ENCODE assay signal across 8 mouse cellular contexts in genomic region chr3:97157958-97158599, GRCm38 (mm10). TPM values are rescaled to one million over a fixed set of nuclear protein-coding genes. Genes with fewer than 3 reads are reported as not detected.
DNase-seq lines count a peak whose midpoint lies in the region; ATAC-seq and TF ChIP-seq lines count a peak whose summit lies in the region.

No protein-coding gene starts in this region.

- H3K9ac ChIP-seq in MEL (ENCODE audit: control insufficient read depth, low read depth, low read length, poor library complexity, severe bottlenecking) = peak overlapping the region; percentile 68
- peak overlapping the region; percentile 61 for H3K9ac ChIP-seq in hindbrain, embryonic 12.5 days

- peaks cover 0 to 17% of the 10 kb centered on the region in 2 experiments; a peak in 2 of 4 replicates for H3K36me3 ChIP-seq in MEL (ENCODE audit: control insufficient read depth in 1 of 2, insufficient read depth in 2 of 2, low read length in 2 of 2)
- H3K36me3 ChIP-seq in hindbrain, embryonic 12.5 days = no peaks in the 10 kb centered on the region

- no peak for TF ChIP-seq RAD21 in MEL (IDR thresholded peaks at IDR 0.05; ENCODE audit: low read depth, low read length)

- ATAC-seq in hindbrain, embryonic 12.5 days (ENCODE audit: low FRiP score) = peak; percentile 69

- no peak for TF ChIP-seq CTCF in MEL (IDR thresholded peaks at IDR 0.05 in 2 of 3, conservative IDR thresholded peaks at IDR 0.05 in 1 of 3; ENCODE audit: control insufficient read depth in 1 of 3, insufficient read depth in 1 of 3, low read depth in 2 of 3, low read length in 3 of 3, poor library complexity in 1 of 3, severe bottlenecking in 1 of 3)

- peak overlapping the region; percentile 67 for H3K27ac ChIP-seq in MEL (ENCODE audit: control insufficient read depth, low read depth, low read length)
- peak overlapping the region; percentile 8; the same call in 1 of the 2 replicates for H3K27ac ChIP-seq in hindbrain, embryonic 12.5 days

- peak in 1 of 2 experiments; percentile 32; a peak in 2 of 4 replicates for TF ChIP-seq POLR2A in MEL (IDR thresholded peaks at IDR 0.05; ENCODE audit: control insufficient read depth in 1 of 2, insufficient read depth in 1 of 2, low read depth in 1 of 2, low read length in 2 of 2, poor library complexity in 1 of 2)

- peak; percentile 94 for DNase-seq in MEL (ENCODE audit: low read depth, low spot score)
- DNase-seq in cerebellum, adult 18-20 months = peak; percentile 81 to 90
- peak; percentile 85 to 99 for DNase-seq in frontal cortex, adult 2 months (ENCODE audit: extremely low spot score in 1 of 2, low spot score in 1 of 2)
- DNase-seq in layer of hippocampus, postnatal 25 days (ENCODE audit: extremely low spot score in 1 of 2, low spot score in 1 of 2) = peak; percentile 86 to 96
- DNase-seq in lung, postnatal 14 days = peak; percentile 89
- peak; percentile 92 for DNase-seq in retina, postnatal 1 day
- peak; percentile 73 for DNase-seq in thymus, postnatal 4 days

- peak overlapping the region; percentile 60 to 70 for H3K4me3 ChIP-seq in MEL (ENCODE audit: control insufficient read depth in 1 of 2, insufficient read depth in 1 of 2, low read depth in 2 of 2, low read length in 2 of 2)
- peak overlapping the region; percentile 70 for H3K4me3 ChIP-seq in hindbrain, embryonic 12.5 days

- peak overlapping the region; percentile 74 for H3K4me2 ChIP-seq in hindbrain, embryonic 12.5 days (replicated peaks)

- H3K79me2 ChIP-seq in MEL (ENCODE audit: control insufficient read depth, insufficient read depth, low read length, poor library complexity) = peaks cover 18% of the 10 kb centered on the region

- under 1% methylated on average over 17 of the region's 17 CpGs for WGBS in hindbrain, embryonic 12.5 days

- peaks cover 4 to 16% of the 10 kb centered on the region in 2 experiments for H3K4me1 ChIP-seq in MEL (ENCODE audit: control insufficient read depth in 1 of 2, insufficient read depth in 2 of 2, low read length in 2 of 2)
- peaks cover 9% of the 10 kb centered on the region for H3K4me1 ChIP-seq in hindbrain, embryonic 12.5 days

- no peaks in the 10 kb centered on the region for H3K27me3 ChIP-seq in MEL (ENCODE audit: control insufficient read depth in 1 of 2, insufficient read depth in 2 of 2, low read length in 2 of 2)
- no peaks in the 10 kb centered on the region for H3K27me3 ChIP-seq in hindbrain, embryonic 12.5 days

- H3K9me3 ChIP-seq in MEL (replicated peaks; ENCODE audit: insufficient read depth, low read length) = no peaks in the 10 kb centered on the region
- no peaks in the 10 kb centered on the region for H3K9me3 ChIP-seq in hindbrain, embryonic 12.5 days (replicated peaks)

- no peak; a peak in 1 of 4 replicates for TF ChIP-seq EP300 in MEL (IDR thresholded peaks at IDR 0.05; ENCODE audit: low read depth in 1 of 2, low read length in 2 of 2)

TF ChIP-seq in MEL, 35 proteins besides CTCF, POLR2A, EP300 and RAD21:
- TF ChIP-seq UBTF (IDR thresholded peaks at IDR 0.05; ENCODE audit: borderline replicate concordance, insufficient read depth, low read depth, low read length) = peak; percentile 16; the same call in 1 of the 2 replicates
- peak; percentile 12; the same call in 1 of the 2 replicates for TF ChIP-seq POLR2AphosphoS2 (IDR thresholded peaks at IDR 0.05; ENCODE audit: low read length)
- 0 out of 2 replicates have a peak, but pooled peaks have one; percentile 40 for TF ChIP-seq MYC (IDR thresholded peaks at IDR 0.05; ENCODE audit: low read depth, low read length)
- no peak for TF ChIP-seq POLR2AphosphoS5 (IDR thresholded peaks at IDR 0.05; ENCODE audit: borderline replicate concordance, low read depth, low read length)
- peak; percentile 100 for TF ChIP-seq MAFK (IDR thresholded peaks at IDR 0.05; ENCODE audit: borderline replicate concordance, low read depth, low read length)
- no peak for TF ChIP-seq ZC3H11A (IDR thresholded peaks at IDR 0.05; ENCODE audit: low read depth, low read length)
- no peak for TF ChIP-seq ZMIZ1 (IDR thresholded peaks at IDR 0.05; ENCODE audit: low read depth, low read length)
- peak; percentile 87; the same call in 1 of the 2 replicates for TF ChIP-seq E2F4 (IDR thresholded peaks at IDR 0.05; ENCODE audit: borderline replicate concordance, low read depth, low read length)
- peak; percentile 92 for TF ChIP-seq ELF1 (IDR thresholded peaks at IDR 0.05; ENCODE audit: low read depth, low read length)
- TF ChIP-seq GATA1 (IDR thresholded peaks at IDR 0.05; ENCODE audit: low read depth, low read length) = peak; percentile 41; the same call in 1 of the 2 replicates
- no peak for TF ChIP-seq MYB (IDR thresholded peaks at IDR 0.05; ENCODE audit: low read depth, low read length)
- TF ChIP-seq KAT2A (conservative IDR thresholded peaks at IDR 0.05; ENCODE audit: low read depth, low read length) = peak; percentile 86
- TF ChIP-seq TBP (IDR thresholded peaks at IDR 0.05; ENCODE audit: low read depth, low read length) = peak; percentile 99
- peak; percentile 78 for TF ChIP-seq MXI1 (IDR thresholded peaks at IDR 0.05; ENCODE audit: low read depth, low read length)
- TF ChIP-seq CHD1 (IDR thresholded peaks at IDR 0.05; ENCODE audit: low read depth, low read length) = no peak; the same call in 1 of the 2 replicates
- peak; percentile 3; the same call in 1 of the 2 replicates for TF ChIP-seq TCF12 (IDR thresholded peaks at IDR 0.05; ENCODE audit: low read depth, low read length)
- TF ChIP-seq NELFE (IDR thresholded peaks at IDR 0.05; ENCODE audit: low read depth, low read length) = 0 out of 2 replicates have a peak, but pooled peaks have one; percentile 7
- TF ChIP-seq ETS1 (IDR thresholded peaks at IDR 0.05; ENCODE audit: low read depth, low read length) = peak; percentile 55
- TF ChIP-seq ZNF384 (IDR thresholded peaks at IDR 0.05; ENCODE audit: low read depth, low read length) = peak; percentile 86; the same call in 1 of the 2 replicates
- peak; percentile 78 for TF ChIP-seq NRF1 (IDR thresholded peaks at IDR 0.05; ENCODE audit: insufficient read depth, low read depth, low read length, poor library complexity, severe bottlenecking)
- TF ChIP-seq USF1 (IDR thresholded peaks at IDR 0.05; ENCODE audit: low read depth, low read length) = no peak
TF ChIP-seq in MEL: peak in this region for 15.

RNA-seq across cellular contexts. Expression of gene Acp6, which starts 0.5 kb away (rescaled TPM):
- 27.7 and 34.4 TPM in 2 replicates for total RNA-seq in MEL (2012; rRNA removed)
- 10 to 100 TPM in 1 of 2 experiments, not detected in 1; 66.9 TPM for polyA plus RNA-seq in MEL (2012; ENCODE audit: insufficient read depth in 1 of 2, insufficient read length in 2 of 2, low read depth in 1 of 2, low replicate concordance in 2 of 2, missing spikeins in 1 of 2)
- 43.2 and 47.8 TPM in 2 replicates for polyA plus RNA-seq in frontal cortex, adult 2 months (2012; rRNA removed)
- 21.5 and 21.6 TPM in 2 replicates for polyA plus RNA-seq in hindbrain, embryonic 12.5 days (2016; fragmentation: Nextera tagmentation; extraction: Ambion mirVana)
- 10 to 100 TPM; 25.5 to 35.1 TPM for total RNA-seq in layer of hippocampus, postnatal 25 days (2021)

Comparison
In these comparisons a context has a peak if more than half of its experiments do, and no peak if none do; other contexts are left out.
1. Peak in every context shown above with its lines: DNase-seq, ATAC-seq, H3K4me3 ChIP-seq and H3K27ac ChIP-seq.